Mouse (Mus musculus): ENCODE data around the gene Ecel1.

Gene Ecel1

DNA sequence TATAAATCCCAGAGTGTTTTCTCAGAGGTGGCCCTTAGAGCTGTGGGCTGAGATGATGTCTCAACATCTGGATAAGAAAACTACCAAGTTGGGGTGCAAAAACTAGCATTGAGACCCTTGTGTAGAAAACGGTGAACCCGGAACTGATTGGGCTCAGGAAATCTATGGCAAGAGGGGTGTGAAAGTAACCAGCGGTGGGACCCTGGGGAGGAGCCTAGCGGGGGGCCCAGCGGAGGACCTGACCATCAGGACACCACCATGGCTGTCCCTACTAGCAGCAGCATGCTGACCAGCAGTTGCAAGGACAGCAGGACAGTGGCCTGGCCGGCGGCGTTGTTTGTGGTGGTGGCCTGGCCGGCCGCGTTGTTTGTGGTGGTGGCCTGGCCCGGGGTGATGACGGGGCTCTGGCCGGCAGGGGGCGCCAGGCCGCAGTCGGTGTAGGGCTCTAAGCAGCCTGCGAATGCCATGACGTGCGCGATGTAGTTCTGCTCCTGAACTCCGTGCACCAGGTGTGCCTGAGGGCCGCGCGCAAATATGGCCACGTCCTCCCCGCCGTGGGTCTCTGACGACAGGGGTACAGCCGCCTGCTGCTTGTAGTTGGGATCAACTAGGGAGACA lies 57.9 kb downstream of the Ecel1 start:
- DNase-seq (ENCODE audit: low spot score) = peak; percentile 0
